Mouse (Mus musculus) lung, postnatal 25 days (tissue): ENCODE data around the gene Arid2.

Experiments
- DNase-seq: peaks from one replicate; pipeline ENCODE4 v3.0.0; 2022; ENCODE audit warnings: low spot score

The Arid2 gene

GRCm38 (mm10) chr15:96345312-96345849, 58.1 kb downstream of the Arid2 start:
- no peak for DNase-seq

- DNase-seq, result no peak
Measured at GRCm38 (mm10) chr15:96351432-96351831, 64.1 kb downstream of the Arid2 start.

- DNase-seq, result no peak
Measured at GRCm38 (mm10) chr15:96358871-96359270, 71.6 kb downstream of the Arid2 start.

- DNase-seq, result peak; percentile 23
Measured at GRCm38 (mm10) chr15:96360614-96361013, 73.3 kb downstream of the Arid2 start.

- DNase-seq, result no peak
Measured at GRCm38 (mm10) chr15:96365351-96365750, 78.0 kb downstream of the Arid2 start.

GRCm38 (mm10) chr15:96366176-96366963, 79.1 kb downstream of the Arid2 start:
- DNase-seq, result no peak

GRCm38 (mm10) chr15:96371311-96371710, 84.0 kb downstream of the Arid2 start:
- DNase-seq, result no peak

GRCm38 (mm10) chr15:96372628-96373027, 85.3 kb downstream of the Arid2 start:
- no peak for DNase-seq

GRCm38 (mm10) chr15:96373161-96373560, 85.8 kb downstream of the Arid2 start:
- DNase-seq, result peak; percentile 12

- no peak for DNase-seq
Measured at GRCm38 (mm10) chr15:96376214-96376613, 88.9 kb downstream of the Arid2 start.

- peak; percentile 36 for DNase-seq
Measured at GRCm38 (mm10) chr15:96377263-96377662, 89.9 kb downstream of the Arid2 start.

GRCm38 (mm10) chr15:96377701-96378100, 90.4 kb downstream of the Arid2 start:
- DNase-seq, result no peak

GRCm38 (mm10) chr15:96382223-96382622, 94.9 kb downstream of the Arid2 start:
- no peak for DNase-seq

GRCm38 (mm10) chr15:96388565-96388964, 101.2 kb downstream of the Arid2 start:
- DNase-seq, result no peak

- no peak for DNase-seq
Measured at GRCm38 (mm10) chr15:96392878-96393277, 105.6 kb downstream of the Arid2 start.

GRCm38 (mm10) chr15:96395071-96395470, 107.8 kb downstream of the Arid2 start:
- peak; percentile 83 for DNase-seq

GRCm38 (mm10) chr15:96396641-96397344, 109.5 kb downstream of the Arid2 start:
- no peak for DNase-seq

GRCm38 (mm10) chr15:96398333-96398732, 111.0 kb downstream of the Arid2 start:
- DNase-seq, result no peak

GRCm38 (mm10) chr15:96405548-96405947, 118.2 kb downstream of the Arid2 start:
- no peak for DNase-seq

- DNase-seq, result no peak
Measured at GRCm38 (mm10) chr15:96406253-96406652, 118.9 kb downstream of the Arid2 start.

- DNase-seq, result no peak
Measured at GRCm38 (mm10) chr15:96407151-96407550, 119.8 kb downstream of the Arid2 start.

GRCm38 (mm10) chr15:96408717-96409121, 121.4 kb downstream of the Arid2 start:
- no peak for DNase-seq

GRCm38 (mm10) chr15:96418161-96418560, 130.8 kb downstream of the Arid2 start:
- DNase-seq, result no peak
